Mouse (Mus musculus): ENCODE data around the gene Zfp385b. TPM values are rescaled to one million over a fixed set of nuclear protein-coding genes. Genes with fewer than 3 reads are reported as not detected.

Zfp385b gene
- polyA plus RNA-seq, 1 experiment, result 39.1 TPM

- no peaks in the 10 kb centered on the region for H3K4me1 ChIP-seq (ENCODE audit: control insufficient read depth, insufficient read depth, low read length)
- TF ChIP-seq POLR2A (IDR thresholded peaks at IDR 0.05; ENCODE audit: extremely low read depth, insufficient read depth, low read length) (no peak), CTCF (IDR thresholded peaks at IDR 0.05; ENCODE audit: extremely low read depth, insufficient read depth, low read length) (no peak)
- no peak overlapping the region for H3K4me3 ChIP-seq (ENCODE audit: insufficient read depth, low read length)
- H3K27ac ChIP-seq (ENCODE audit: insufficient read depth, low read length), result no peak overlapping the region
Observed at GRCm38 (mm10) chr2:77688651-77689050, 130.8 kb downstream of the Zfp385b start.

DNA sequence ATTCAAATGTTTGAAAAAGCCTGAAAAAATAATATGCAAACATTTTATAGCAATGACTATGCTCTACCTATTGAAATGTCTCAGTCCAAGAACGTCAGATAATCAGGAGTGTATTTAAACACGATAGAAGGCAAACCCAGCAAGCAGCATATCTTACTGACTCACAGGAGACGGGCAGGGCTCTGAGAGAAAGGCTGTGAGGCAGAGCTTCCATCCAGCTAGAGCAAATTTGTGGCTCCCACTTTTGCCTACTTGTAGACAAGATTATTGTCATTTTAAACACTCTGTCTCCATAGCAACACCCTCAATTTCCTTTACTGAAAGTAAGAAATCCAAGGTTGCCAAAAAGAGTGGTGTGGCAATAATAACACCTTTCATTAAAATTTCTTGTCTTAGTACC lies 135.4 kb downstream of the Zfp385b start:
- H3K27ac ChIP-seq (ENCODE audit: insufficient read depth, low read length), result no peak overlapping the region
- TF ChIP-seq POLR2A (IDR thresholded peaks at IDR 0.05; ENCODE audit: extremely low read depth, insufficient read depth, low read length), result no peak
- TF ChIP-seq CTCF (IDR thresholded peaks at IDR 0.05; ENCODE audit: extremely low read depth, insufficient read depth, low read length), result no peak
- no peak overlapping the region for H3K4me3 ChIP-seq (ENCODE audit: insufficient read depth, low read length)
- no peaks in the 10 kb centered on the region for H3K4me1 ChIP-seq (ENCODE audit: control insufficient read depth, insufficient read depth, low read length)

- Histone ChIP-seq H3K27ac (ENCODE audit: insufficient read depth, low read length) (no peak overlapping the region), H3K4me3 (ENCODE audit: insufficient read depth, low read length) (no peak overlapping the region), H3K4me1 (ENCODE audit: control insufficient read depth, insufficient read depth, low read length) (no peaks in the 10 kb centered on the region)
- TF ChIP-seq POLR2A (IDR thresholded peaks at IDR 0.05; ENCODE audit: extremely low read depth, insufficient read depth, low read length) (no peak), CTCF (IDR thresholded peaks at IDR 0.05; ENCODE audit: extremely low read depth, insufficient read depth, low read length) (no peak)
Observed at GRCm38 (mm10) chr2:77682205-77682604, 137.2 kb downstream of the Zfp385b start.

GRCm38 (mm10) chr2:77681741-77682140 lies 137.7 kb downstream of the Zfp385b start:
- Histone ChIP-seq H3K27ac (ENCODE audit: insufficient read depth, low read length) (no peak overlapping the region), H3K4me3 (ENCODE audit: insufficient read depth, low read length) (no peak overlapping the region), H3K4me1 (ENCODE audit: control insufficient read depth, insufficient read depth, low read length) (no peaks in the 10 kb centered on the region)
- TF ChIP-seq CTCF (IDR thresholded peaks at IDR 0.05; ENCODE audit: extremely low read depth, insufficient read depth, low read length) (no peak), POLR2A (IDR thresholded peaks at IDR 0.05; ENCODE audit: extremely low read depth, insufficient read depth, low read length) (no peak)

GRCm38 (mm10) chr2:77673770-77674169 lies 145.7 kb downstream of the Zfp385b start:
- Histone ChIP-seq H3K4me3 (ENCODE audit: insufficient read depth, low read length) (no peak overlapping the region), H3K27ac (ENCODE audit: insufficient read depth, low read length) (no peak overlapping the region), H3K4me1 (ENCODE audit: control insufficient read depth, insufficient read depth, low read length) (no peaks in the 10 kb centered on the region)
- no peak for TF ChIP-seq CTCF (IDR thresholded peaks at IDR 0.05; ENCODE audit: extremely low read depth, insufficient read depth, low read length)

- H3K4me3 ChIP-seq (ENCODE audit: insufficient read depth, low read length), result no peak overlapping the region
- H3K4me1 ChIP-seq (ENCODE audit: control insufficient read depth, insufficient read depth, low read length), result no peaks in the 10 kb centered on the region
- TF ChIP-seq CTCF (IDR thresholded peaks at IDR 0.05; ENCODE audit: extremely low read depth, insufficient read depth, low read length) (no peak), POLR2A (IDR thresholded peaks at IDR 0.05; ENCODE audit: extremely low read depth, insufficient read depth, low read length) (no peak)
- H3K27ac ChIP-seq (ENCODE audit: insufficient read depth, low read length), result no peak overlapping the region
Observed at GRCm38 (mm10) chr2:77672215-77672905, 147.1 kb downstream of the Zfp385b start.

DNA sequence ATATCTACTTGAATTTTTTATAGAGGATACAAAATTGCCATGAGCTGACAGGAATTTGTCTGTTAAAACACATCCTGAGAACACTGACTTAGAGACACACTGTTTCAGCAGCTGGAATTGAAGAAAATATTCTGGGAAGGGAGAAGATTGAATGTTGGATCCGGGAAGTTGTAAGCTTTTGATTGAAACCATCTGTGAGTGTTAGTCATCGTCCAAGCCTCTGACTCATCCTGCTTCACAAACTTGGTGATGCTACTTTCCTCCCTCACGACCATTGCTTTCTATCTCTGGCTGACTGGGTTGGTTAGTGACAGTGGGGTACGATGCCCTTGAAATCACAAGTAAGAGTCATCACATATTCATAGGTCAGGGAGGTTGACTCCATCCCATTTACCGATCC lies 157.3 kb downstream of the Zfp385b start:
- TF ChIP-seq CTCF (IDR thresholded peaks at IDR 0.05; ENCODE audit: extremely low read depth, insufficient read depth, low read length) (no peak), POLR2A (IDR thresholded peaks at IDR 0.05; ENCODE audit: extremely low read depth, insufficient read depth, low read length) (no peak)
- Histone ChIP-seq H3K4me1 (ENCODE audit: control insufficient read depth, insufficient read depth, low read length) (no peaks in the 10 kb centered on the region), H3K4me3 (ENCODE audit: insufficient read depth, low read length) (no peak overlapping the region), H3K27ac (ENCODE audit: insufficient read depth, low read length) (no peak overlapping the region)

DNA sequence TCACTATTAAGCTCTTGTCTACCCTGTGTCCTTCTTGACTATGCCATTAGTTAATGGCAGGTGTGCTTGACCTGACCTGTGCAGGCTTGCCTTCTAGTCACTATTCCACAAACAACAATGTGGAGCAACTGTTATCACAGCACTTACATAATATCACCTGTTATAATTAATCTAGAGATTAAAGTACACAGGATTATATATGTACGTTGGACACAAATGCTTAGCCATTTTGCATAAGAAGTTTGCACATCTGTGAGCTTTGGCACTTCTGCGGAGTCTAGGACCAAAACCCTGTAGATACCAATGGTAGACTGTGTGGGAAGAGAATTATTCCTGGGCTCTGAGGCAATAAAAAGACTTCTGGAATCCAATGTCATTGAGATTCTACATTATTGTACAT lies 165.8 kb downstream of the Zfp385b start:
- Histone ChIP-seq H3K4me1 (ENCODE audit: control insufficient read depth, insufficient read depth, low read length) (no peaks in the 10 kb centered on the region), H3K27ac (ENCODE audit: insufficient read depth, low read length) (no peak overlapping the region), H3K4me3 (ENCODE audit: insufficient read depth, low read length) (no peak overlapping the region)
- TF ChIP-seq POLR2A (IDR thresholded peaks at IDR 0.05; ENCODE audit: extremely low read depth, insufficient read depth, low read length), result no peak
- no peak for TF ChIP-seq CTCF (IDR thresholded peaks at IDR 0.05; ENCODE audit: extremely low read depth, insufficient read depth, low read length)

DNA sequence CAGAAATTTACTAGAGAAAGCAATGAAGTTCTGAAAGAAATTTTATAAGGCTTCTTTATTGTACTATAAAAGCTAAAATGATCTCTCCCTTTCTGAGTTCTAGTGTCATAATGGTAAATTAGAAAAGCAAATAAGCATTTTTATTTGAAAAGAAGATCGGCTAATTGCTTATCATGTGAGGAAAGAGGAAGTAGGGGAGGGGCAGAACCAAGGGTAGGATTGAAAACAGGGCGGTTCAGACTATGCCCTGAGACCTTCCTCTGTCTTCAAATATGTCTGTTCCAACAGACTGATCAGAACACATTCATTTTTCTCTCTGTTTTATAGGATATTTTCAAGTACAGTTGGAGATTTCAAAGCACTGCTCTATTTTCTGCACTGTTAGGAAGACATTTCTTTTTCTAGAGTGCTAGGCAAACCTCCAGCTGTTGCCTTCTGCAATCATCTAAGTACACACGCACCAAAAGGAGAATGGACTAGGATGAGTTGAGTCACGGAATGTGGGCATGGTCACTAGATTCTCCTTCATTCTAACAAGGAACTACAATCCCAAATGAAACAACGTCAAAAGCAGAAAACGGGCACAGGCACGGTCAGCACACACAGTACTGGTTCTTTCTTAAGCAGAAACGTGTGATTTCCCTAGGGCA lies 177.8 kb downstream of the Zfp385b start:
- no peak for TF ChIP-seq POLR2A (IDR thresholded peaks at IDR 0.05; ENCODE audit: extremely low read depth, insufficient read depth, low read length)
- TF ChIP-seq CTCF (IDR thresholded peaks at IDR 0.05; ENCODE audit: extremely low read depth, insufficient read depth, low read length), result no peak
- Histone ChIP-seq H3K4me1 (ENCODE audit: control insufficient read depth, insufficient read depth, low read length) (peaks cover 2% of the 10 kb centered on the region; the same call in 1 of the 2 replicates), H3K27ac (ENCODE audit: insufficient read depth, low read length) (no peak overlapping the region), H3K4me3 (ENCODE audit: insufficient read depth, low read length) (no peak overlapping the region)

GRCm38 (mm10) chr2:77639993-77640392 lies 179.4 kb downstream of the Zfp385b start:
- Histone ChIP-seq H3K27ac (ENCODE audit: insufficient read depth, low read length) (no peak overlapping the region), H3K4me1 (ENCODE audit: control insufficient read depth, insufficient read depth, low read length) (peaks cover 2% of the 10 kb centered on the region; the same call in 1 of the 2 replicates), H3K4me3 (ENCODE audit: insufficient read depth, low read length) (no peak overlapping the region)
- TF ChIP-seq POLR2A (IDR thresholded peaks at IDR 0.05; ENCODE audit: extremely low read depth, insufficient read depth, low read length), result no peak
- TF ChIP-seq CTCF (IDR thresholded peaks at IDR 0.05; ENCODE audit: extremely low read depth, insufficient read depth, low read length), result no peak

Measured in cortical plate, adult 2 months (tissue).